Mouse (Mus musculus) spleen, adult 2 months (tissue): ENCODE data around the gene Cfap57. TPM values are rescaled to one million over a fixed set of nuclear protein-coding genes. Genes with fewer than 3 reads are reported as not detected.
"Not testable (repeated sequence)": the region's sequence is repeated elsewhere in the genome, so short reads cannot be mapped to it uniquely, and the experiment has no call there.

Source experiments
- DNase-seq, 2 experiments: peaks; one replicate each; pipeline versions ENCODE4 v3.0.0 to v3.0.0-alpha.2; 2012 to 2021; ENCODE audit warnings: low spot score in 2 of 2, low read depth in 1 of 2
- H3K27ac ChIP-seq: fragments of 200-500 bp; 2 replicates; pipeline ENCODE4 v1.5.1; 2012; ENCODE audit warnings: low read length, inconsistent platforms; ENCODE audit not compliant: insufficient read depth
- H3K27me3 ChIP-seq: fragments of 200-500 bp; 2 replicates; pipeline ENCODE4 v1.6.1; 2012; ENCODE audit warnings: mild to moderate bottlenecking, moderate library complexity, low read length, inconsistent platforms; ENCODE audit not compliant: control insufficient read depth, insufficient read depth
- H3K36me3 ChIP-seq: fragments of 200-500 bp; 2 replicates; pipeline ENCODE4 v1.6.1; 2012; ENCODE audit warnings: mild to moderate bottlenecking, low read length, inconsistent platforms; ENCODE audit not compliant: control insufficient read depth, insufficient read depth
- H3K4me1 ChIP-seq: fragments of 200-500 bp; 2 replicates; pipeline ENCODE4 v1.6.1; 2011; ENCODE audit warnings: inconsistent platforms; ENCODE audit not compliant: control insufficient read depth, insufficient read depth, insufficient read length
- H3K4me3 ChIP-seq: fragments of 200-500 bp; 2 replicates; pipeline ENCODE4 v1.5.1; 2011; ENCODE audit warnings: mild to moderate bottlenecking, inconsistent platforms; ENCODE audit not compliant: insufficient read depth, insufficient read length; ENCODE audit errors: extremely low read depth
- CTCF ChIP-seq: fragments of 200-500 bp; IDR thresholded peaks from 2 replicates; pipeline ENCODE4 v1.5.1; 2011; ENCODE audit warnings: mild to moderate bottlenecking, inconsistent platforms; ENCODE audit not compliant: insufficient read depth, insufficient read length, insufficient replicate concordance; ENCODE audit errors: extremely low read depth
- POLR2A ChIP-seq: fragments of 200-500 bp; IDR thresholded peaks from 2 replicates; pipeline ENCODE4 v1.6.1; 2011; ENCODE audit warnings: low read depth, low read length, inconsistent platforms
- WGBS: fragments of 180-500 bp; shearing (Covaris S2); methylation state at CpG from one replicate; pipeline ENCODE4 v1.1.7; 2018; 5-methylcytosine and 5-hydroxymethylcytosine counted together
- polyA plus RNA-seq: library from polyadenylated mRNA; depleted of rRNA; stranded (reverse); fragments of >200 nt; gene quantifications from 2 replicates; pipeline ENCODE4 v1.2.3, GENCODE M21; 2012

Gene Cfap57
- polyA plus RNA-seq, 1 experiment = not detected

- 93% methylated on average over 3 of the region's 3 CpGs for WGBS
- TF ChIP-seq CTCF (no peak), POLR2A (no peak)
- no peaks in the 10 kb centered on the region for H3K36me3 ChIP-seq
- no peaks in the 10 kb centered on the region for H3K27me3 ChIP-seq
- no peak for DNase-seq
- H3K4me1 ChIP-seq = no peaks in the 10 kb centered on the region
- no peak overlapping the region for H3K4me3 ChIP-seq
- no peak overlapping the region for H3K27ac ChIP-seq
Measured at GRCm38 (mm10) chr4:118564926-118565279, 55.7 kb downstream of the Cfap57 start.

- DNase-seq = no peak
- H3K4me3 ChIP-seq = no peak overlapping the region
- WGBS = 82% methylated on average over 13 of the region's 13 CpGs
- no peaks in the 10 kb centered on the region for H3K4me1 ChIP-seq
- no peak overlapping the region for H3K27ac ChIP-seq
- H3K36me3 ChIP-seq = no peaks in the 10 kb centered on the region
- no peak for TF ChIP-seq CTCF
- no peak for TF ChIP-seq POLR2A
- no peaks in the 10 kb centered on the region for H3K27me3 ChIP-seq
Measured at GRCm38 (mm10) chr4:118564062-118564925, 56.3 kb downstream of the Cfap57 start.

- TF ChIP-seq POLR2A (no peak), CTCF (no peak)
- WGBS = 85% methylated on average over 3 of the region's 3 CpGs
Measured at GRCm38 (mm10) chr4:118553039-118553649, 67.4 kb downstream of the Cfap57 start.

GRCm38 (mm10) chr4:118548130-118548480 lies 72.5 kb downstream of the Cfap57 start:
- not testable (repeated sequence) for H3K4me3 ChIP-seq, H3K36me3 ChIP-seq, H3K4me1 ChIP-seq, H3K27ac ChIP-seq, H3K27me3 ChIP-seq
- 85% methylated on average over 10 of the region's 10 CpGs for WGBS
- DNase-seq = peak; percentile 30 to 63

More at GRCm38 (mm10) chr4:118553039-118553649, 67.4 kb downstream of the Cfap57 start:
- H3K27me3 ChIP-seq = no peaks in the 10 kb centered on the region
- H3K36me3 ChIP-seq = no peaks in the 10 kb centered on the region
- DNase-seq = no peak
- no peak overlapping the region for H3K4me3 ChIP-seq
- no peaks in the 10 kb centered on the region for H3K4me1 ChIP-seq
- no peak overlapping the region for H3K27ac ChIP-seq

GRCm38 (mm10) chr4:118547424-118548129 lies 73.0 kb downstream of the Cfap57 start:
- H3K27ac ChIP-seq, H3K4me1 ChIP-seq, H3K27me3 ChIP-seq, H3K36me3 ChIP-seq, H3K4me3 ChIP-seq: not testable (repeated sequence)
- 87% methylated on average over 23 of the region's 23 CpGs for WGBS
- peak in 1 of 2 experiments; percentile 67 for DNase-seq

- no peak for DNase-seq
- 95% methylated on average over 14 of the region's 14 CpGs for WGBS
- H3K36me3 ChIP-seq = no peaks in the 10 kb centered on the region
- H3K27ac ChIP-seq = no peak overlapping the region
- TF ChIP-seq POLR2A (no peak), CTCF (no peak)
- no peaks in the 10 kb centered on the region; the same call in 1 of the 2 replicates for H3K4me1 ChIP-seq
- no peak overlapping the region for H3K4me3 ChIP-seq
- no peaks in the 10 kb centered on the region for H3K27me3 ChIP-seq
Measured at GRCm38 (mm10) chr4:118544441-118545127, 76.0 kb downstream of the Cfap57 start.
